Mouse (Mus musculus) cerebellum, postnatal 25 days (tissue): ENCODE measurements around the gene Acbd5.
"Not testable (repeated sequence)": the region's sequence is repeated elsewhere in the genome, so short reads cannot be mapped to it uniquely, and the experiment has no call there.

Experiments
- DNase-seq, 2 experiments: peaks; one replicate each; pipeline ENCODE4 v3.0.0; 2021; ENCODE audit warnings: mixed read lengths in 2 of 2

Gene Acbd5

DNA sequence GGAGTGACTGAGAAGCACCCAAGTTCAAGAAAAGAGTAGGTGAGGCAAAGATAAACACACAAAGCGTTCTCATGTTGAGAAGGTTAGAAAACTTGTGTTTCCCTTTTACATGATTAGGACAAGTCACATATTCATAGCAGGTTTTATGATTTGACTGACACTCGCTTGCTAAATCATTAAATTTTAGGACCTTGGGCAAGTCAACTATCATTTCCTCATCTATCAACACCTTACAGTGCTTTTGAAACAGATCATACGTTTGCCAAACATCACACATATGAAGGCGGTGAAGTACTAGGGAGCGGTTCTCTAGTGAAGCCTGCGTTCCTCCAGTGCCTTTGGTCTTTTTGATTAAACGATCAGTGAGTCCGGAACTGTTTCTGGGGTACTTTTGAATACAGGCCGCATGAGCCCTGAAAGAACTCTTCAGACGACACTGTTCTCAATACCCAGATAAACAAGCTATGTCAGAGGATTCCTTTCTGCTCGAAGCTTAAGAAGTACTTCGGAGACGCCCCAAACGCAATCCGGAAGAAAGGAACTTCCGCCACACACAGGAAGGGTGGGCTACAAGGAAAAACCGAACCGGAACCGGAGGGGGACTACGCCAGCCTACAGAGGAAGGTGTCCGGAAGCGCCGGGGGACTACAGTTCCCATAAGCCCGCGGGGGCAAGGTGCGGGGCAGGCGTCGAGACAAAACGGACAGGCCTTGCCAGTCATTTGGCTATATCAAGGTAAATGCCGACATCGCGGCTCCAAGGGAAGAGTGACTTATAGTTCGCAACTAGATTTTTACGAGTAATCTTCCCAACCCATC is at the start of gene Acbd5:
Gene Acbd5 (plus strand): TSS at position 616 of the 818 bp plus-strand sequence.
- peak; percentile 94 to 96 for DNase-seq

DNA sequence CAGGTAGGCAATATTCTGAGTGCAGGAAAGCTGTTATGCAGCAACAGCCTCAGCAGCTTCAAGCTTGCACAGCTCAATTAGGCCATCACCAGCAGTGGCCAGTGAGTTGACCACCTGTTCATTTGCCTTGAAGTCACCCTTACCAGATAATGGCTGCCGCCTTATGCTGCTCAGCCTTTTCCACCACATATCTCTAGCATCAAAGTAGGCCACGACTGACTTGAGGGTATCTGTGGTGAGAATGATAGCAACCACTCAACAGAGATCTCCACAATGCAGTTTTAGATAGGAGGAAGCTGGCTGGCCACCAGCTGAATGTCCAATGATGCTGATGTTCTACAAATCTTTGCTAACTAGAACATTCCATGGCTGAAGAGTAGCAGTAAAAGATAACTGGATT is 48.8 kb upstream of the Acbd5 start:
- DNase-seq: peak in 1 of 2 experiments; percentile 29

DNA sequence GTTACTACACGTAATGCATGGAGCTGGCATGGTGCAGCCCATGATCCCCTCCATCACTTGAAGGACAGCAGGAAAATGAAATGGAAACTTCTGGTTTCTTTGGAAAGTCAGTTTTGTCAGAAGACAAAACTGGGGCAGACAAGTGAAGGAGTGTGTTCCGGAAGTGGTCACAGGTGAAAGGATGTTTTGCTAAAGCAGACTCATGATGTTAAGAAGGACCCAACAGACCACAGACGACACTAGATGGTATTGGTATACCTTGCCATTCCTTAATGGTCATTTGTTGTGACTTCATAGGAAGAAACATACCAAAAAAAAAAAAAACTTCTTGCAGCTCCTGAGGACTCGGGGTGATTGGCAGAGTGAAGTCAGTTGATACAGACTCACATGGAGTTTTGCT is 46.6 kb upstream of the Acbd5 start:
- no peak for DNase-seq

DNA sequence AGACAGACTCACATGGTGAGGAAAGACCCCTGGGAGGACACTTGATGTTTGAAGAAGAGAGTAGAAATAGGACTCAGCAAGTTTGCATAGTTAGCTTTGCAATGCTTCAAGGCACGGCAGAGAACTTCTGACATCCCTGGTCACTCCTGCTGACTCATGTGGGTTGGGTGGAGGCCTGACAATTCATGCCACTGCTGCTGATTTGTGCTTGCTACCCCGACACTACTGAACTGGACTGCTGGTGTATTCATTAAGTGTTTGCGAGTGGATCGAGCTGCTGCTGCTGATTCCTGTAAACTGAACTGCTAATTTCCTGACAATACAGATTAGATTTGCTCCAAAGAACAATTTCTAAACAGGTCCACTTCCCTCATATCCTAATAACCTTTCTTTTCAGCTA is 46.2 kb upstream of the Acbd5 start:
- no peak for DNase-seq

DNA sequence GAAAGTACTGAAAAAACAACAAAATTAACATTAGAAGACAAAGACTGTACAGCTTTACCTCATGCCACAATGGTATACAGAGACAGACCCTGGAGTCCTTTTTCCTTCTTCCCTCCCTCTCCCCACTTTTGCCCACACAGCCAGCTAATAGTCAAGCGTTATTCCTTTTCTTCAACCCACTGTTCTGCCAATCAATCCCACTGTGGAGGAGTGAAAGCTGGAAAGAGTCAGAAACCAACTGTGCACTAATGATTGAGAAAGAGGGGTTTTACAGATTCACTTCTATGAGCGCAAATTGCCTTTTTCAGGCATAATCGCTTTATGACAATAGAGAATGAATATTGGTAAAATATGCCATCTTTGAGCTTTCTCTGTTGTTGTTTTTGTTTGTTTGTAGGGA is 44.9 kb upstream of the Acbd5 start:
- DNase-seq: no peak

DNA sequence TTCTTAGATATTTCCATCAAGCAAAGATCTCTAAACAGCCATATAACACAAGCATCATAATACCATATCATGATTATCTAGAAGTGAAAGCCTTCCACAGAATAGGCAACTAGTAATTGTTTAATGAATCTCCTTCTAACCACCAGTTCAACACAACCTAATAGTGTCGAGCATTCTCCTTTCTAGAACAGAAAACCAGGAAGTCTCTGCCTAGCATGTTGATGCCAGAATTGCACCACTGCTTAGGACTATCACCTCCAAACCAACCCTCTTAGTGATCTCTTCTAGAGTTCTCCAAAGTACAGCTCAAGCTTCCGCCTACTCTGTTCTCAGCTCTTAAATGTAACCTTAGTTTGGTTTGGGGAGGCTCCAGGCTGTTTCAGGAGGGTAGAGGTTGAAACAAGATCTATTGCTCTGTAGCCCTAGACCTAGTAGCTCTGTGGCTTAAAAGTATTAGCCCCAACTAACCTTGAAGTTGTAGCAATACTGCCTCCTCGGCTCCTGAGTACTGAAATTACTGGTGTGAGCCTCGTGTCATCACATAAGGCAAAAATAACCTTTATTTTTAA is 44.2 kb upstream of the Acbd5 start:
- no peak for DNase-seq

- no peak for DNase-seq
Measured at GRCm38 (mm10) chr2:23026379-23026778, 41.6 kb upstream of the Acbd5 start.

- DNase-seq: peak in 1 of 2 experiments; percentile 26
Measured at GRCm38 (mm10) chr2:23028826-23029225, 39.1 kb upstream of the Acbd5 start.

DNA sequence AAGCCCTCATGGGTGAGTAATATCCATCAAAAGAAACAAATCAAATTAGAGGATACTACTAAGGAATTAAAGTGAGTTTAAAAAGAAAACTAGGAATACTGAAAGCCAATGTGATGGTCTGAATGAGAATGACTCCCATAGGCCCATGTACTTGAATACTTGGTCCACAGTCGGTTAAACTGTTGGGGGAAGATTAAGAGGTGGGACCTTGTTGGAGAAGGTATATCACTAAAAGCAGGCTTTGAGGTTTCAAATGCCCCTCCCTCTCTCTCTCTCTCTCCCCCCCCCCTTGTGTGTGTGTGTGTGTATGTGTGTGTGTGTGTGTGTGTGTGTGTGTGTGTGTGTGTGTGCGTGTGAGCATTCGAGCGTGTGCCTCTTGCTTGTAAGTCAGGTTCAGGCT is 37.3 kb upstream of the Acbd5 start:
- DNase-seq: no peak

- no peak for DNase-seq
Measured at GRCm38 (mm10) chr2:23034692-23035435, 33.1 kb upstream of the Acbd5 start.

DNA sequence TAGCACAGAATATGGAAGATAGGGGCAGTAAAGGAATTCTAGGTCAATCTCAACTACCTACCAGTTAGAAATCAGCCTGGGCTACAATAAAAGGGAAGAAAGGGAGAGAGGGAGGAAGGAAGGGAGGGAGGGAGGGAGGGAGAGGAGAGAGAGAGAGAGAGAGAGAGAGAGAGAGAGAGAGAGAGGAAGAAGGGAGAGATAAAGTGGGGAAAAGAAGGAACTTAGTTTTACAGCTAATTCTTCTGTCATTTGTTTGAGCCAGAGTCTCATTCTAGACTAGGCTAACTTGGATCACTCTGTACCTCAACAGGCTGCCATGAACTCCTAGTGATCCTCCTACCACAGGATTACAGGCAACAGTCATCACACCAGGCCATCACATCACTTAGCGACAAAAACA is 32.5 kb upstream of the Acbd5 start:
- no peak for DNase-seq

GRCm38 (mm10) chr2:23039082-23040000 is 28.6 kb upstream of the Acbd5 start:
- no peak for DNase-seq

DNA sequence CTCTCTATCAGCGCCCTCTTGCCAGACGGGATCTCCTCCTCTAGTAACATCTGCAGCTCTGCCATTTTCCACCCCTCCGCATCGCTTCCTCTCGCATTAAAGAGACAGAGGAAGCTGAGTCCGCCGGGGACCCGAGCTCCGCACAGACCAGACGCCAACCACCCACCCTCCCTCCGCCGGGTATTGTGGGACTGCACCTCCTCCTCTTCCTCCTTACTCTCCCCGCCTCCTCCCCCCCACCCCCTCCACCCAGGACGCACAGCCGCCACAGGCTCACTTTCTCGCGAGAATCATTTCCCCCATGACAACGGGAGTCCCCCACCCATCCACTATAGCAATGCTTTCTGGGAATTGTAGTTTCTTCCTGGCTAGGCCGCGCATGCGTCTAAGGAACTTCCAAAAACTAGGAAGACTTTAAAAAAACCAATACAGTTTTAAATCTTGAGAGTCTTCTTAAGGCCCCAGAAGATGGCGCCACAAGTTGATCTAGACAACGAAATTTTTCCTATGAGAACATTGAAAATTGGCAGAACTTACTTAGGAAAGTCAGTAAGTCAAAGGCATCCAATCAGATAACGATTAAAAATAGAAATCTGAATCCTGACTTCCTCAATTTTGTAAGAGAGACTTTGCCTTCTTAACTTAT is 27.8 kb upstream of the Acbd5 start, which contains the start of gene Abi1:
Gene Abi1 (minus strand): TSS at position 241 of the 646 bp plus-strand sequence.
- DNase-seq: peak; percentile 91 to 93

- DNase-seq: not testable (repeated sequence)
Measured at GRCm38 (mm10) chr2:23040690-23041089, 27.3 kb upstream of the Acbd5 start.

DNA sequence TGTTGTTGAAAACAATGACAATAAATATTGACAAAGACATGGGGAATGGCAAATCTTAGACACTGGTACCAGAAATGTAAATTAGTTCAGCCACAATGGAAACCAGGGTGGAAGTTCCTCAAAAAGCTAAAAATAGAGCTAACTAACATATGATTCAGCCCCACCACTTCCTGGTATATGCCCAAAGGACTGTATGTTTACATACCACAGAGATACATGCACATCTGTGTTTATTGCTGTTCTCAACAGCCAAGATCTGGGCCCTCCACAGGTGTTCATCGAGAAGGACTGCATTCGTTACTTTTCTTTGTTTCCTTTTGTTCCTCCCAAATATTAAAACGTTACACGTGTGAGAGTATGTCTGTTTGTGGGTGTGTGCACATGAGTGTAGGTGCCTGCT is 26.5 kb upstream of the Acbd5 start:
- no peak for DNase-seq

- no peak for DNase-seq
Measured at GRCm38 (mm10) chr2:23042189-23042588, 25.8 kb upstream of the Acbd5 start.

DNA sequence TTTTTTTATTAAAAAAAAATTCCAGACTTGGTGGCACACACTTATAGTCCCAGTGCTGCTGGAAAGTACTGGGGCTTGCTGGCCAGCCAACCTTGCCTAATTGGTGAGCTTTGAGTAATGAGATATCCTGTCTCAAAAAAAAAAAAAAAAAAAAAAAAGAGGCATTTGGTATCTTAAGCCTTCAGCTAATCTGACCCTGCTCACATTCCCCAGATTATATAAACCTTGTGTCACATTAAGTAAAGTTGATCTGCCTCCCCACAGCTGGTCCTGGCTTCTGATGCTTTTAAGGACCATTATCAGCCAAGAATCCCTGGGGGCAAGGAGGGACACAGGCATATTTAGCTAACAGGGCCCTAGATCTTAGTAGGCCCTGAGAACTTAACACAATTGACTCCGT is 22.3 kb upstream of the Acbd5 start:
- no peak for DNase-seq

- no peak for DNase-seq
Measured at GRCm38 (mm10) chr2:23048006-23048405, 20.0 kb upstream of the Acbd5 start.

GRCm38 (mm10) chr2:23051890-23052289 is 16.1 kb upstream of the Acbd5 start:
- no peak for DNase-seq

DNA sequence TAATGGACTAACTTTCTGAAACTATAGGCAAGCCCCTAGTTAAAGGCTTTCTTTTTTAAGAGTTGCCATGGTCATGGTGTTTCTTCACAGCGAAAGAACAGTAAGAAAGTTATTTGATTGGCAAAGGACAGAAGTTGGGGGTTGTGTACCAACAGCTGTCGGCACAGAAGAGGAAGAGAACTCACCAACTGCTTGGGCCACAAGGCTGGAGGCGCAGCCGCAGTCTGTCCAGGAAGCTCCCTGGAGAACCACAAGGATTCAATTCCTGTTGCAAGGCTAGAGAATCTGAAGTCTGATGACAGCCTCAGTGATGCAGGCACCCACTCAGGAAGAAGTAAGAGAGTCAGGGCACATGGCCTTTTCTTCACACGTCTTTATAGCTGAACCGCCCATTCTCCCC is 15.4 kb upstream of the Acbd5 start:
- no peak for DNase-seq

DNA sequence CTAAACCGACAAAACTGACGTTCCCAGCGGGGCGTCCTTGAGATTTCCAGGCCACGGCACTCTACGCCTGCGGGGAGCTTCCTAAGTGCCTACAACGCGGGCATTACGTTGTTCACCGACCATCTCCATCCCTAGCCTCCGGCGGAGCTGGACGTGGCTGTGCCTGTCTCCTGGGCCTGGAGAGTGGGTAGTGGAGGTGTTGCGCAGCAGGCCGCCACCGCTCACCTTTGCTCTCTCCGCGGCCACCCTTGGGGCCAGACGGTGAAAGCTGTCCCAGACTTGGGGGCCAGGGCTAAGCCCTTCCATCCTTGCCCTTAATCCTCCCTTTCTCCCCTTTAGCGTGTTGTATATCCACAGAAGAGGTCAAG is 387 bp downstream of the Acbd5 start:
- DNase-seq: no peak
